Mouse (Mus musculus): ENCODE results near the gene Dpp8.

GRCm38 (mm10) chr9:64985807-64986206 lies 46.4 kb upstream of the Dpp8 start:
- TF ChIP-seq EP300 (optimal IDR thresholded peaks at IDR 0.05): no peak
- no peak for TF ChIP-seq CTCF (IDR thresholded peaks at IDR 0.05; ENCODE audit: low read depth)

Measured in stomach, postnatal 0 days (tissue).